Mouse (Mus musculus) G1E (cell line): Measurements from ENCODE around the gene Gtpbp3.

ENCODE experiments used
- CTCF ChIP-seq: IDR thresholded peaks from 2 replicates; pipeline ENCODE4 v1.5.1; 2012; ENCODE audit warnings: low read depth, low read length, inconsistent platforms, mixed read lengths
- GATA1 ChIP-seq: IDR thresholded peaks from 2 replicates; pipeline ENCODE4 v1.6.1; 2012; ENCODE audit warnings: borderline replicate concordance, low read length, inconsistent platforms, mixed read lengths
- GATA2 ChIP-seq: IDR thresholded peaks from 2 replicates; pipeline ENCODE4 v1.6.1; 2012; ENCODE audit warnings: low read depth, low read length, inconsistent platforms, borderline replicate concordance

GRCm38 (mm10) chr8:71543755-71544154 lies 55.9 kb downstream of the Gtpbp3 start:
- TF ChIP-seq GATA1 (no peak), CTCF (no peak), GATA2 (no peak)
